Mouse (Mus musculus) liver, embryonic 14.5 days (tissue): ENCODE results near the gene Tead2. TPM values are rescaled to one million over a fixed set of nuclear protein-coding genes. Genes with fewer than 3 reads are reported as not detected.

Experiments used
- ATAC-seq: fragments of 200-750 bp; cut with Nextera tagmentation; 2 replicates; pipeline ENCODE4 v1.8.0; 2017; ENCODE audit warnings: moderate number of reproducible peaks, mild to moderate bottlenecking, moderate library complexity; ENCODE audit not compliant: insufficient read depth
- DNase-seq, 3 experiments: peaks; one replicate each; pipeline ENCODE4 v3.0.0-alpha.2; 2012 to 2013; ENCODE audit warnings: low read depth in 3 of 3, low spot score in 3 of 3
- H3K27ac ChIP-seq: fragments of 300-500 bp; sonication (generic); 2 replicates; pipeline ENCODE4 v1.5.1; 2014; ENCODE audit warnings: moderate library complexity, mild to moderate bottlenecking, control low read depth, inconsistent platforms
- H3K27me3 ChIP-seq: fragments of 300-500 bp; sonication (generic); 2 replicates; pipeline ENCODE4 v1.6.1; 2014; ENCODE audit warnings: mild to moderate bottlenecking, low read length, moderate library complexity; ENCODE audit not compliant: control insufficient read depth, insufficient read depth
- H3K36me3 ChIP-seq: fragments of 300-500 bp; sonication (generic); replicated peaks from 2 replicates; pipeline ENCODE4 v1.6.1; 2014; ENCODE audit warnings: low read depth; ENCODE audit not compliant: control insufficient read depth, insufficient read depth
- H3K4me1 ChIP-seq, 2 experiments: fragments of 200-500 bp in 1 of 2; fragments of 300-500 bp in 1 of 2; sonication (generic) in 1 of 2; replicated peaks; 2 replicates each; pipeline ENCODE4 v1.6.1; 2012 to 2014; ENCODE audit warnings: antibody characterized with exemption in 1 of 2, inconsistent platforms in 1 of 2, low read length in 1 of 2; ENCODE audit not compliant: control insufficient read depth in 2 of 2, insufficient read depth in 2 of 2
- H3K4me2 ChIP-seq: fragments of 300-500 bp; sonication (generic); 2 replicates; pipeline ENCODE4 v1.6.1; 2014; ENCODE audit warnings: low read depth, mild to moderate bottlenecking, control low read depth, moderate library complexity
- H3K4me3 ChIP-seq, 2 experiments: fragments of 200-500 bp in 1 of 2; fragments of 300-500 bp in 1 of 2; sonication (generic) in 1 of 2; 2 replicates each; pipeline ENCODE4 v1.5.1; 2012 to 2014; ENCODE audit warnings: low read depth in 2 of 2, low read length in 2 of 2, mild to moderate bottlenecking in 2 of 2, control low read depth in 1 of 2, inconsistent platforms in 1 of 2, moderate library complexity in 1 of 2; ENCODE audit not compliant: insufficient read depth in 1 of 2
- H3K9ac ChIP-seq: fragments of 300-500 bp; sonication (generic); replicated peaks from 2 replicates; pipeline ENCODE4 v1.6.1; 2014; ENCODE audit warnings: mild to moderate bottlenecking, control low read depth, moderate library complexity
- H3K9me3 ChIP-seq: fragments of 300-500 bp; sonication (generic); 2 replicates; pipeline ENCODE4 v1.6.1; 2016; ENCODE audit warnings: low read length, mixed read lengths; ENCODE audit not compliant: control insufficient read depth
- CTCF ChIP-seq: IDR thresholded peaks from 2 replicates; pipeline ENCODE4 v1.5.1; 2016; ENCODE audit warnings: antibody characterized with exemption, low read depth, control low read depth
- EP300 ChIP-seq: IDR thresholded peaks from 2 replicates; pipeline ENCODE4 v1.6.1; 2016; ENCODE audit warnings: antibody characterized with exemption, low read depth
- WGBS: fragments of 180-500 bp; shearing (Covaris S2); extraction: QIAGEN DNeasy Blood & Tissue Kit; methylation state at CpG from one replicate; pipeline ENCODE4 v1.1.7; 2014; ENCODE audit not compliant: insufficient replicate concordance; 5-methylcytosine and 5-hydroxymethylcytosine counted together
- polyA plus RNA-seq, 2 experiments: library from polyadenylated mRNA; depleted of rRNA in 1 of 2; stranded (reverse) in 1 of 2; unstranded in 1 of 2; fragments of >200 nt; fragmentation: Nextera tagmentation in 1 of 2; extraction: Ambion mirVana in 1 of 2; gene quantifications; 2 replicates each; pipeline versions ENCODE4 v1.2.1 to v1.2.3; 2012 to 2014

Gene Tead2
- polyA plus RNA-seq, 2 experiments: 4.1 to 10.0 TPM

DNA sequence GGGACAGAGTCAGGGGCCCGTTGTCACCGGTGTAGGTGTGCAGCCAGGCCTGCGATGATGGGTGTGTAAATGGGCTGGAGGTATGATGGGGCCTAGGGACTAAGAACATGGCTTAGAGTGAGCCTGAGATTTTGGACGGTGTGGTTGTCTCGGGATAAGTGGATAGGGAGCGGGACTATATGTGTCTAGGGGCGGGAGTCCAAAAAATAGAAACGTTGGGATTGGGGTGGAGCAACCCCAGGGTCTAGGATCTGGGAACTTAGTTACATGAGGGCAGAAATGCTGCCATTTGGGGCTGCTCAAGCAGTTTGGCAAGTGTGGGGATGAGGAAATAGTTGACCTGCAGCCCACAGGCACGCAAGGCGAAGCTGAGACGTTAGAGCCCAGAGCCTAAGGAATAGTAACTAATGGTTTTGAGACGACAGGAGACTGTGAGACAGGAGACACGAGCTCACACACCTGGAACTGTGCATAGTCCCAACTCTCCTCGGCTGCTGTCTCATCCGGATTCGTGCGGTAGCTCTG, 20.2 kb downstream of the Tead2 start:
- no peak overlapping the region for H3K27ac ChIP-seq
- H3K9me3 ChIP-seq: no peaks in the 10 kb centered on the region
- H3K4me1 ChIP-seq: peaks cover 0 to 21% of the 10 kb centered on the region in 2 experiments; a peak in 2 of 4 replicates
- DNase-seq (no peak), ATAC-seq (no peak)
- TF ChIP-seq EP300 (no peak), CTCF (no peak)
- WGBS: 67% methylated on average over 17 of the region's 17 CpGs
- no peak overlapping the region for H3K9ac ChIP-seq
- H3K36me3 ChIP-seq: no peaks in the 10 kb centered on the region
- peak overlapping the region; percentile 8; the same call in 1 of the 2 replicates for H3K4me2 ChIP-seq
- H3K27me3 ChIP-seq: no peaks in the 10 kb centered on the region
- H3K4me3 ChIP-seq: no peak overlapping the region

GRCm38 (mm10) chr7:45237747-45238699, 22.5 kb downstream of the Tead2 start:
- peaks cover 0 to 20% of the 10 kb centered on the region in 2 experiments; a peak in 2 of 4 replicates for H3K4me1 ChIP-seq
- peak overlapping the region; percentile 33; the same call in 1 of the 2 replicates for H3K27ac ChIP-seq
- ATAC-seq (no peak; the same call in 1 of the 2 replicates), DNase-seq (no peak)
- peak overlapping the region; percentile 66 for H3K9ac ChIP-seq
- WGBS: 33% methylated on average over 17 of the region's 17 CpGs
- H3K9me3 ChIP-seq: no peaks in the 10 kb centered on the region
- peak overlapping the region; percentile 50 to 61 for H3K4me3 ChIP-seq
- no peaks in the 10 kb centered on the region for H3K27me3 ChIP-seq
- TF ChIP-seq EP300 (no peak), CTCF (no peak)
- H3K4me2 ChIP-seq: peak overlapping the region; percentile 70
- H3K36me3 ChIP-seq: no peaks in the 10 kb centered on the region

DNA sequence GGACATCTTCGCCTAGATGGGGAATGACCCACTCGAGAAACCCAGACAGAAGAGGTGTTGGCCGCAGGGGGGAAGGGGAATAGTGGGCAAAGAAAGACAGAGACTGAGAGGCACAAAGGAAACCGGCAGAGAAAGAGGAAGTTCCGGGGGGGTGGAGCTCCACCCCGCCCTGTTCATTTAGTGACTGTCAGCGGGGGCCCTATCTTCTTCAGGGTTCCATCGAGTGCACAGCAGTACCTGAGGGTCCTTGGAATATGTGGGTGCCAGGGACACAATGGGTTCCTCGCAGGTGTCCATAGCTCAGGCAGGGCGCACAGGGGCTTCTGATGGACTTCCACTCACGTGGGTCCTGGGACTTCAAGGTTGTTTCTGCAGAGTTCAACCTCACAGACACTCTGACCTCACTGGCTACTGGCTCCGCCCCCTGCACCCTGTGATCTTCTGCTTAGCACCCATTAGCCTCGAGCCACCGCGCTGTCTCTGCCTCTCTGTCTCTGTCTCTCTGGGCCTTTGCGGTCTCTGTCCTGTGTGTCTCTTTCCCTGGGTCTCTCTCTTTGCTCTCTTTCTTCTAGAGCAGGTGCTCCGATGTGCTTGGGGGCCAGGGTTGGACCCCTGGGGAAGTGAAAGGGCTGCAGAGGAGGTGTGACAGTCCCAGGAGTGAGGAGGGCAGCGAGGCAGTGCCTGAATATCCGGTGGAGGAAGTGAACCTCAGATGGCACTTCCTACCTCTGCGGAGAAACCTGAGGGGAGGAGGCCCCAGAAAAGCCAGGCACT, 23.4 kb downstream of the Tead2 start, which contains the start of gene Cd37:
Gene Cd37 (minus strand): TSS at position 393 of the 774 bp plus-strand sequence.
- WGBS: 7% methylated on average over 20 of the region's 20 CpGs
- H3K4me1 ChIP-seq: peaks cover 0 to 13% of the 10 kb centered on the region in 2 experiments; a peak in 2 of 4 replicates

GRCm38 (mm10) chr7:45240109-45240508, 24.6 kb downstream of the Tead2 start:
- Histone ChIP-seq H3K27ac (no peak overlapping the region), H3K9me3 (no peaks in the 10 kb centered on the region), H3K4me3 (no peak overlapping the region), H3K9ac (no peak overlapping the region), H3K4me1 (peaks cover 0 to 7% of the 10 kb centered on the region in 2 experiments; a peak in 1 of 4 replicates), H3K4me2 (no peak overlapping the region), H3K27me3 (no peaks in the 10 kb centered on the region), H3K36me3 (no peaks in the 10 kb centered on the region)
- TF ChIP-seq EP300: no peak
- no peak for TF ChIP-seq CTCF
- DNase-seq (no peak), ATAC-seq (no peak)
- 66% methylated on average over 7 of the region's 7 CpGs for WGBS

More for the DNA sequence above, 23.4 kb downstream of the Tead2 start, which contains the start of gene Cd37:
- Histone ChIP-seq H3K4me2 (peak within 1 kb of the TSS; percentile 70), H3K9ac (peak within 1 kb of the TSS; percentile 66), H3K27me3 (no peaks in the 10 kb centered on the region), H3K36me3 (no peaks in the 10 kb centered on the region), H3K9me3 (no peaks in the 10 kb centered on the region), H3K27ac (peak within 1 kb of the TSS; percentile 33; the same call in 1 of the 2 replicates), H3K4me3 (peak within 1 kb of the TSS; percentile 50 to 61)
- peak; percentile 79 for ATAC-seq
- peak; percentile 36 to 62 (median 42) for DNase-seq
- TF ChIP-seq CTCF: no peak
- no peak for TF ChIP-seq EP300
